Mouse (Mus musculus) cerebellum, adult 2 months (tissue): Measurements from ENCODE around the gene Asb14.

Experiments
- CTCF ChIP-seq: fragments of 200-500 bp; IDR thresholded peaks from 2 replicates; pipeline ENCODE4 v1.5.1; 2011; ENCODE audit warnings: low read depth, mild to moderate bottlenecking, control low read depth, low read length, moderate library complexity, borderline replicate concordance; ENCODE audit not compliant: insufficient read depth
- POLR2A ChIP-seq: fragments of 200-500 bp; IDR thresholded peaks from 2 replicates; pipeline ENCODE4 v1.6.1; 2011; ENCODE audit warnings: low read length, control low read depth, borderline replicate concordance; ENCODE audit not compliant: insufficient read depth

- no peak for TF ChIP-seq CTCF
- TF ChIP-seq POLR2A, result no peak
Observed at GRCm38 (mm10) chr14:26854066-26854465, 40.3 kb upstream of the Asb14 start.
